Mouse (Mus musculus) liver, postnatal 0 days (tissue): Measurements from ENCODE around the gene Fkbp7.

ENCODE experiments used
- CTCF ChIP-seq: sonication (generic); IDR thresholded peaks from 2 replicates; pipeline ENCODE4 v1.5.1; 2016; ENCODE audit warnings: antibody characterized with exemption, low read depth
- EP300 ChIP-seq: IDR thresholded peaks from 2 replicates; pipeline ENCODE4 v1.6.1; 2016; ENCODE audit warnings: antibody characterized with exemption, low read depth, mild to moderate bottlenecking

- no peak for TF ChIP-seq CTCF
- no peak for TF ChIP-seq EP300
These were observed 14.1 kb upstream of the Fkbp7 start for GRCm38 (mm10) chr2:76686986-76687385.
